Mouse (Mus musculus): ENCODE results near the gene Cnn1. TPM values are rescaled to one million over a fixed set of nuclear protein-coding genes. Genes with fewer than 3 reads are reported as not detected.
A peak's percentile ranks its signal among the peaks of the same experiment; 100 is the strongest.

The Cnn1 gene
- polyA plus RNA-seq, 1 experiment: 7.8 TPM

- peak within 1 kb of the TSS; percentile 46 for H3K27ac ChIP-seq (ENCODE audit: insufficient read depth, low read length)
- TF ChIP-seq POLR2A (IDR thresholded peaks at IDR 0.05; ENCODE audit: insufficient read depth, low read length) (peak; percentile 79), CTCF (IDR thresholded peaks at IDR 0.05; ENCODE audit: low read depth, low read length) (no peak)
- H3K4me1 ChIP-seq (ENCODE audit: control insufficient read depth, insufficient read depth, low read length): peaks cover 3% of the 10 kb centered on the region
- peak within 1 kb of the TSS; percentile 75 for H3K9ac ChIP-seq (ENCODE audit: low read depth, poor library complexity, severe bottlenecking)
- no peaks in the 10 kb centered on the region for H3K27me3 ChIP-seq (ENCODE audit: control insufficient read depth, insufficient read depth, low read length, poor library complexity, severe bottlenecking)
- H3K4me3 ChIP-seq (ENCODE audit: low read depth, low read length): peak within 1 kb of the TSS; percentile 86
- H3K36me3 ChIP-seq (ENCODE audit: control insufficient read depth, insufficient read depth, low read length, poor library complexity, severe bottlenecking): peaks cover 6% of the 10 kb centered on the region; the same call in 1 of the 2 replicates
- 0 out of 2 replicates have a peak, but pooled peaks cover 4% of the 10 kb centered on the region for H3K9me3 ChIP-seq (replicated peaks; ENCODE audit: control insufficient read depth, insufficient read depth, low read length, poor library complexity, severe bottlenecking)
Measured at GRCm38 (mm10) chr9:22156497-22157245, 57.7 kb downstream of the Cnn1 start, which contains the start of gene Pigyl. Gene Pigyl (plus strand): TSS chr9:22156846.

- peaks cover 7% of the 10 kb centered on the region for H3K4me1 ChIP-seq (ENCODE audit: control insufficient read depth, insufficient read depth, low read length)
- H3K4me3 ChIP-seq (ENCODE audit: low read depth, low read length): peak overlapping the region; percentile 86
- H3K27me3 ChIP-seq (ENCODE audit: control insufficient read depth, insufficient read depth, low read length, poor library complexity, severe bottlenecking): no peaks in the 10 kb centered on the region
- H3K9me3 ChIP-seq (replicated peaks; ENCODE audit: control insufficient read depth, insufficient read depth, low read length, poor library complexity, severe bottlenecking): 0 out of 2 replicates have a peak, but pooled peaks cover 4% of the 10 kb centered on the region
- H3K27ac ChIP-seq (ENCODE audit: insufficient read depth, low read length): peak overlapping the region; percentile 46
- peaks cover 6% of the 10 kb centered on the region; the same call in 1 of the 2 replicates for H3K36me3 ChIP-seq (ENCODE audit: control insufficient read depth, insufficient read depth, low read length, poor library complexity, severe bottlenecking)
- TF ChIP-seq POLR2A (IDR thresholded peaks at IDR 0.05; ENCODE audit: insufficient read depth, low read length): no peak
- TF ChIP-seq EP300 (IDR thresholded peaks at IDR 0.05; ENCODE audit: insufficient read depth, low read depth, low read length): no peak
- no peak for TF ChIP-seq CTCF (IDR thresholded peaks at IDR 0.05; ENCODE audit: low read depth, low read length)
- H3K9ac ChIP-seq (ENCODE audit: low read depth, poor library complexity, severe bottlenecking): peak overlapping the region; percentile 75
Measured at GRCm38 (mm10) chr9:22157516-22158265, 58.7 kb downstream of the Cnn1 start.

Other genes with a start within 250 kb of the Cnn1 start
- gene Dock6, start 246.6 kb upstream of the Cnn1 start, polyA plus RNA-seq (2011; ENCODE audit: insufficient read depth, insufficient read length, low read depth, missing spikeins): 74.9 and 80.8 TPM in 2 replicates
- gene Rab3d, start 181.0 kb upstream of the Cnn1 start, polyA plus RNA-seq (2011; ENCODE audit: insufficient read depth, insufficient read length, low read depth, missing spikeins): 5.7 and 7.8 TPM in 2 replicates
- gene Ccdc159, start 171.7 kb upstream of the Cnn1 start, polyA plus RNA-seq (2011; ENCODE audit: insufficient read depth, insufficient read length, low read depth, missing spikeins): 2.9 and 4.9 TPM in 2 replicates
- gene Tmem205, start 171.7 kb upstream of the Cnn1 start, polyA plus RNA-seq (2011; ENCODE audit: insufficient read depth, insufficient read length, low read depth, missing spikeins): 19.9 and 21.4 TPM in 2 replicates
- 5.4 and 5.6 TPM in 2 replicates for gene Plppr2, start 162.2 kb upstream of the Cnn1 start, polyA plus RNA-seq (2011; ENCODE audit: insufficient read depth, insufficient read length, low read depth, missing spikeins)
- 8.5 TPM in 2 replicates for gene Swsap1, start 143.5 kb upstream of the Cnn1 start, polyA plus RNA-seq (2011; ENCODE audit: insufficient read depth, insufficient read length, low read depth, missing spikeins)
- 0.57 and 1.9 TPM in 2 replicates for gene Epor, start 135.7 kb upstream of the Cnn1 start, polyA plus RNA-seq (2011; ENCODE audit: insufficient read depth, insufficient read length, low read depth, missing spikeins)
- 9.2 and 9.7 TPM in 2 replicates for gene Rgl3, start 109.8 kb upstream of the Cnn1 start, polyA plus RNA-seq (2011; ENCODE audit: insufficient read depth, insufficient read length, low read depth, missing spikeins)
- 1.6 and 2.8 TPM in 2 replicates for gene Ccdc151, start 96.6 kb upstream of the Cnn1 start, polyA plus RNA-seq (2011; ENCODE audit: insufficient read depth, insufficient read length, low read depth, missing spikeins)
- 108 and 116 TPM in 2 replicates for gene Prkcsh, start 96.4 kb upstream of the Cnn1 start, polyA plus RNA-seq (2011; ENCODE audit: insufficient read depth, insufficient read length, low read depth, missing spikeins)
- gene Elavl3, start 47.2 kb upstream of the Cnn1 start, polyA plus RNA-seq (2011; ENCODE audit: insufficient read depth, insufficient read length, low read depth, missing spikeins): 8.3 and 10.6 TPM in 2 replicates
- gene Gm49318, start 28.0 kb upstream of the Cnn1 start, polyA plus RNA-seq (2011; ENCODE audit: insufficient read depth, insufficient read length, low read depth, missing spikeins): not detected in 2 replicates
- 7.2 and 8.8 TPM in 2 replicates for gene Zfp653, start 27.8 kb upstream of the Cnn1 start, polyA plus RNA-seq (2011; ENCODE audit: insufficient read depth, insufficient read length, low read depth, missing spikeins)
- 20.9 and 21.9 TPM in 2 replicates for gene Ecsit, start 13.8 kb upstream of the Cnn1 start, polyA plus RNA-seq (2011; ENCODE audit: insufficient read depth, insufficient read length, low read depth, missing spikeins)
- 48.4 and 49.8 TPM in 2 replicates for gene Elof1, start 18.0 kb downstream of the Cnn1 start, polyA plus RNA-seq (2011; ENCODE audit: insufficient read depth, insufficient read length, low read depth, missing spikeins)
- 6.1 and 7.6 TPM in 2 replicates for gene Acp5, start 36.5 kb downstream of the Cnn1 start, polyA plus RNA-seq (2011; ENCODE audit: insufficient read depth, insufficient read length, low read depth, missing spikeins)
- 83.8 and 86.5 TPM in 2 replicates for gene Pigyl, start 57.6 kb downstream of the Cnn1 start, polyA plus RNA-seq (2011; ENCODE audit: insufficient read depth, insufficient read length, low read depth, missing spikeins)
- 1.2 and 1.4 TPM in 2 replicates for gene Zfp872, start 88.9 kb downstream of the Cnn1 start, polyA plus RNA-seq (2011; ENCODE audit: insufficient read depth, insufficient read length, low read depth, missing spikeins)
- 34.4 and 41.6 TPM in 2 replicates for gene Zfp809, start 126.5 kb downstream of the Cnn1 start, polyA plus RNA-seq (2011; ENCODE audit: insufficient read depth, insufficient read length, low read depth, missing spikeins)
- gene Zfp599, start 160.7 kb downstream of the Cnn1 start, polyA plus RNA-seq (2011; ENCODE audit: insufficient read depth, insufficient read length, low read depth, missing spikeins): 10.8 and 11.4 TPM in 2 replicates
- gene Zfp810, start 208.4 kb downstream of the Cnn1 start, polyA plus RNA-seq (2011; ENCODE audit: insufficient read depth, insufficient read length, low read depth, missing spikeins): 8.4 and 10.7 TPM in 2 replicates

Data from ES-Bruce4 (cell line).